Mouse (Mus musculus) heart, adult 8-10 months (tissue): ENCODE data around the gene Shroom3. TPM values are rescaled to one million over a fixed set of nuclear protein-coding genes. Genes with fewer than 3 reads are reported as not detected.
A peak's percentile ranks its signal among the peaks of the same experiment; 100 is the strongest.

Experiments used
- DNase-seq: peaks from one replicate; pipeline ENCODE4 v3.0.0; 2022; ENCODE audit warnings: low spot score
- total RNA-seq, 4 experiments: library from RNA; stranded (reverse); gene quantifications; 2 replicates each; pipeline ENCODE4 v1.2.4; 2022

Shroom3 gene
- total RNA-seq, 4 experiments from 2014 or later, result 38.0 to 42.8 (median 40.7) TPM

- DNase-seq, result no peak
Observed at GRCm38 (mm10) chr5:92698131-92698836, 15.0 kb downstream of the Shroom3 start.

GRCm38 (mm10) chr5:92698837-92699529, 15.7 kb downstream of the Shroom3 start:
- no peak for DNase-seq

DNA sequence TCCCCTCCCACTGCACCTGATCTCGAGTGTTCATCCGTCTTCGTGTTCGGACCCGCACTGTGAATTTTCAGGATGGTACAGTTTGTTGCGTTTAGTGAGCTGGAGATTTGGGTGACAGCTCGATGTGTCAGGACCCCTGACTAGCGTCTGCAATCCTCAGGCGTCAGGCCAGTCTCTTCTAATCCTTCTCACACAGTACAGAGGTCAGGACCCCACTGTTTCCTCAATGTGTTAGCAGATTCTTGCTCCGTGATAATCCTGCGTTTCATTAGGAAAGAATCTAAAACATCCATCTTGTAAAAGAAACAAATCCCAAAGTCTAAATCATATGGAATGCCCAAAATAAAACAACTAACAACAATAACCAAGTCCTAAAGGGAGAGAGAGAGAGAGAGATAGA, 18.5 kb downstream of the Shroom3 start:
- DNase-seq, result no peak

GRCm38 (mm10) chr5:92703671-92704070, 20.4 kb downstream of the Shroom3 start:
- DNase-seq, result no peak

DNA sequence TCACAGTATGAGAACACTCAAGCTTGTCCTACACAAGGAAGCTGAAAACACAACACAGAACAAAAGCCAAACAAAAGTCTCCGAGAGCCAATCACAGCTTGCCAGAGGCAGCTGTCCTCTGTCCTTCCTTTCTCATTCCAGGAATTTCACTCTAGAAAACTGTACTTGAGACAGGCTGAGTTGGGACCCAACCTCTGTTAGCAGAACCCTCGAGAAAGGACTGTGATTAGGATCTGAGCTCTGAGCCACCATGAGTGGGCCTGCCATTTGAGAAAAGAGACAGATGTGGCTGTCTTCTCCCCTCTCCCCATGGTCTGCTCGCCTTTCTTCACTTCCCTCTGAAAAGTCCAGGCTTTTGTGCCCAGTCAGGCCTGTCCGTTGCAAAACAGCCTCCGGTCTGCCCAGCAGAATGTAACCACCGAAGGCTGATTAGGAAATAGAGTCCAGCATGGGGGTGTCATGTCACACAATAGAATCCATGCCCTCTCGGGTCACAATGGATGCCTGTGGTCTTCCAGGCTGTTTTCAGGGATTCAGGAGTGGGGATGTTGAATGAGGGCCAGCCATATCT, 24.8 kb downstream of the Shroom3 start:
- no peak for DNase-seq

- DNase-seq, result no peak
Observed at GRCm38 (mm10) chr5:92710779-92711178, 27.5 kb downstream of the Shroom3 start.

DNA sequence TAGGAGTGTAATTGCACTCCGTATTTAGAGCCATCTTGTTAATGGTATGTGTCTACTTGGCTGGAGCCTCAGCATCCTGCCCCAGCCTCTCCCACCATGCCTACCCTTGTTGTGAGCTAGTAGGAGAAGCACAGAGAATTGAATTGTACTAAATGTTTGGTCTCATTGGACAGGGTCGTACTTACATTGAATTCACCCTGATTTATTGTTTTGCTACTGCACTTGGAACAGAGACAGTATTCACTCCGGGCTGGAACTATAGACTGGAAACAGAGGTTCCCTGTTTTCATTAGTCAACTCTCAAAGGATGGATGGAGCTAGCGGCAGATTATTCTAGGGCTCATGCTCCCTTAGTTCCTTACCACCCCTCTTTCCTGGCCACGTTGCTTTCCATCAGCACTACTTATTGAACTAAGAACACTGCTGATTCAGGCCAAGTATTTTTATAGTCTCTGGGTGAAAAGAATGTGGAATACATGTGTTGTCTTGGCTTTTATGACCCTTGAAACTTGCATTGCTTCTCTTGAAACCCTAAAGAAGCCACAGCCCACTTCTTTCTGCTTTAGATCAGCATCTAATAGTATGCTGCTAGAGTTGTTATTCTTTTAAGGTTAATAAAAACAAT, 28.5 kb downstream of the Shroom3 start:
- DNase-seq, result no peak

DNA sequence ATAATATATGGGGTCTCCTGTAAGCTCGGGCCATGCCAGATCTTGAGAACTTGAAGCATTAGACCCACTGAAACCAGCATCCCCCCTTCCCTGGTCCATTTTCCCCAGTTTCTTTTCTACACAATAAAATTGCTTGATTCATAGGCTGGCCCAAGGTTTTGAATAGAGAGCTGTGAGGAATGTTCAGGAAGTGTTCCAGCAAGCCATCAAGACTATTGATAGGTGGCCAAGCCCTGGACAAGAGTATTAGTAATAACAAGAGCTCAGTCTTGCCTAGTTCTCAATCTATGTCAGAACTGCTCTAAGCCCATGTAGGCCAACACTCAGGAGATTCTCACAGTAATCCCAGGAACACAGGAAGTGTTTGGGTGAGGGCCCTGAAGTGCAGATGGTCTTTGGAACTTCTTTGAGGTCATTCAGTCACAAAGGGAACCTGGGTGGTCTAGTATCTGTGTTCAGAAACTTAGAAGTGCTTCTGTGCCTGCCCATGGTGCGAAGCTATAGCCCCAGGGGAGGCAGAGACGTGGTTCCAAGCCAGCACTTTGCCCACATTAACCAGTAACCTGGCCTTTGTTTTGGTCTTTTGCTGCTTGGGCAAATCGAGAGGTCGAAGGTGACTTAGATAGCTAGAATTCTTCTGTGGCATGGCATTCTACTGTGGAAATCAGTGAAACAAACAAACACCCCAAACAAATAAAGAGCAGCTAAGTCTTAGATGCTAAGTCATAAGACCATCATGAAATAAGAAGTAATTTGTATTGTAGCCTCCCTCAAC, 29.6 kb downstream of the Shroom3 start:
- no peak for DNase-seq

GRCm38 (mm10) chr5:92714886-92715285, 31.7 kb downstream of the Shroom3 start:
- no peak for DNase-seq

GRCm38 (mm10) chr5:92715319-92715718, 32.1 kb downstream of the Shroom3 start:
- no peak for DNase-seq

- DNase-seq, result no peak
Observed at GRCm38 (mm10) chr5:92715890-92716289, 32.7 kb downstream of the Shroom3 start.

DNA sequence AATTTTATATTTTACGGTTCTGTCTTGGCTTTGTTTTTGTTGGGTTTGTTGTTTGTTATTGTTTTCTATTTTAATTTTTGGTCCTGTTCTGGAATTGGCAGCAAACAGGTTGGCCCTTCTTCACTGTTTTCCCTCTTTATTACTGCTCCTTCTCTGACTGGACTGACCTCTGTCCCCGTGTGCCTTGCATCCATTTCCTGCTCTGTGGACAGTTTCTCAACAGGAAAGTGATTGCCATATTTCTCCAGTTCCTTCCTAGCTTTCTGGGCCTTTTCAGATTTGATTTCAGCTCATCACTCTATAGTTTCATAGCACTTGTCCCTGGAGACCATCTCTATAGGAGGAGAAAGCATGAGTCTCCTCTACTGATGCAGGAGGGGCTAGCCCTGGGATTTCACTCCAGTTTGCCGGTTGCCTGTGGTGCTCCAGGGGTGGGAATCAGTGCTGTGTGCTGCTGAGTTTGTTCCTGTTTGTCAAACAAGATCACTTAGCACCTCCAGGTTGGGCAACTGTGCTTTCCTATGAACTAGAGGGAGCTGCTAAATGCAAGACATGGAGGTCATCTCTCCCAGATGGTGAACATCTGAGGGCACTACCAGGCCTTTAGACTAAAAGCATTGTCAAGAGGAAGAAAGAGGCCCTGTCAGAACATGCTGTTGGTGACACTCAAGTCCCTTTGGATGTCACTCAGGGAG, 34.6 kb downstream of the Shroom3 start:
- DNase-seq, result no peak

GRCm38 (mm10) chr5:92718856-92719255, 35.6 kb downstream of the Shroom3 start:
- DNase-seq, result no peak

GRCm38 (mm10) chr5:92721610-92722009, 38.4 kb downstream of the Shroom3 start:
- DNase-seq, result no peak

DNA sequence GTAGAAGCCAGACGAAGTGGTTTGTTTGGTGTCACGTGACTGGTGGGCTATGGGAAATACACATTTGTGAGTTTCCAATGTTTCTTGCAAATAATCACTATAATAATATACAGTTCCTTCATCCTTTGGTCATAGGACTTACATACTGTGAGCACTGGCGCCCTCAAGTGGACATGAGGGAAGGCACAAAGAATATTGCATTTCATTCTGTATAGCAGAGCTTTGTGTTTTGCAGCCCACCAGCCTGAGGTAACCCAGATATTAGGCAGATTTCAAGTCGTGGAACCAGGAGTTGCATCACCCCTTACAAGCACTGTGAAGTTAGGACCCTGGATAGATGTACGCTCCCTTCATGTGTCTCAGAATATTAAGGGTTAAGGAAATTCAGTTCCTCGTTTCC, 42.7 kb downstream of the Shroom3 start:
- peak; percentile 24 for DNase-seq

GRCm38 (mm10) chr5:92728252-92728828, 45.1 kb downstream of the Shroom3 start:
- DNase-seq, result peak; percentile 62

GRCm38 (mm10) chr5:92729221-92729620, 46.0 kb downstream of the Shroom3 start:
- DNase-seq, result no peak

- no peak for DNase-seq
Observed at GRCm38 (mm10) chr5:92741802-92742201, 58.6 kb downstream of the Shroom3 start.

DNA sequence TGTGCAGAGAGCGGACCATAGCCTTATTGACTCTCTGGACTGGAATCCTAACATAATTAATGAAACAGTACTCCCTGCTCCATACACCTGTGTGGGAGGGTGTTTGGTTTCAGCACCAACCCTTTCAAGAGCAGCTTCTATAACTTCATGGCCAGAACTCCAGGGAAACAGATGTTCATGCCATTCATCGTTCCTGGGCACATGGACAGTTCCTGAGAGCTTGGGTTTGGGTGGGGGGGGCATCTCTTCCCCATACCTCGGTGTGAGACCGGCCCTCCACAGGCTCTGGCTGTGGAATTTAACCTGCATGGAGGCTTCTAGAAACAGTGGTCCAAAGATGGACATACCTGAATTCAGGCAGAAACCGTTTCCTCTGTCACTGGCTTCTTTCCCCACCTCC, 59.5 kb downstream of the Shroom3 start:
- no peak for DNase-seq

DNA sequence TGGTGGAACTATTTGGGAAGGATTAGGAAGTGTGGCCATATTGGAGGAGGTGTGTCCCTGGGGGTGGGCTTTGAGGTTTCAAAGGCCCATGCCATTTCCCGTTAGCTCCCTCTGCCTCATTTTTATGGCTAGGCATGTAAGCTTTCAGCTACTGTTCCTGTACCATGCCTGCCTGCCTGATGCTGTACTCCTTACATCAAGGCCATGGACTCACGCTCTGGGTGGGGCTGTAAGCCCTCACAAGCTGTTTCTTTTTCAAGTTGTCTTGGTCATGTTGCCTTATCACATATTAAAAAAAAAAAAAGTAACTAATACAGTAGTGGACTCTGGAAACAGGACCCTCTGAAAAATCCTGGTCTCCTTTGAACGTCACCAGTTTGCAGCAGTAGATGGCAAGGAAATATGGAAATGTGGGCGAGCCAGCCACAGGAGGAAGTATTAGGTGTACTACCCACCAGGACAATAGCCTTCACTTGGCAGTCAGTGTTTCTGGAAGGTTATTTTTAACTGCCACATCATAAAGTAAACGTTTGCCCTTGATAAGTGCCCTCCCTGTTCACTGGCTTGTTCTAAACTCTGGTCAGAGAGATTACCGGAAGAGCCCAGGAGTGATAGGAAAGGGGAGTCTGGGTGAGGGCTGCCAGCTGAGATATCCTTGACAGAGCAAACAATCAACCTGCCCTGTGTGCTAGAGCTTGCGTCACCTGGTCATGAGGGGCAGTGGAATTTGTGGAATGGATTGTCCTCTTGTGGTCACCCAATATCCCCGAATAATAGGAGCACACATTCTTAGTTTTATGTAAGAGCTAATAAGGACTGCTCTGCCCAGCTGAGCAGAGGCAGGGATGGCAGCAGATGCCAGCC, 62.4 kb downstream of the Shroom3 start:
- DNase-seq, result peak; percentile 58
